Comparison of ENCODE assay signal across 8 mouse cellular contexts in the genomic region with DNA sequence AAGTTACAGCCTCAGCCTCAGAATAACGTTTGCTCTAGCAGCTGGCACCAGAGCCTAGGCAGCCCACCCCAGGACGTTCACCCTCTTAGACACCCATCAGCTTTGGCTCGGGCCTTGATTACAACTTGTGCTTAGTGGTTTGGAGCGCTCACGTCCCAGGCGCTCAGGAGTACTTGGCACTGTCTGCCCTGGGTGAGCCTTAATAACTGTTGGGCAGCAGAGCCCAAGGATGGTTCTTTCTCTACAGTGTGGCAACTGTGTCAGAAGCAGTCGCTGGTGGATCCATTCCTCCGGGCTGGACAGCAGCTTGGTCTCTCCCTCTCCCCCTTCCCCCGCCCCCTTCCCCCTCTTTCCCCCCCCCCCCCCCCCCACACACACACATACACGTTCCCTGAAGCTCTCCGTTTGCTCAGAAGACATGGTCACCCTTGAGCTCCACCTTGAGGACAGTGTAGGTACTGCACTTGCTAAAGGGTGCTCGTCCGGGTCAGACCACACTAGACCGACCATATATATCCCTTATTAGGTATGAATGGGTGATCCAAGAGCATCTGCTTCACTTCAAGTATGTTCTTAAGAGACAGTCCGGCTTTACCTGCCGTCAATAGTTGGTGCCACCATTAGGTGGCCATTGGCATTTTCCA. TPM values are rescaled to one million over a fixed set of nuclear protein-coding genes. Genes with fewer than 3 reads are reported as not detected.
DNase-seq lines count a peak whose midpoint lies in the region; ATAC-seq lines count a peak whose summit lies in the region.

No protein-coding gene starts in this region.

- peak; percentile 87 for DNase-seq in ES-CJ7 (ENCODE audit: low read depth, low spot score)
- peak; percentile 67 for DNase-seq in adrenal gland, postnatal 25 days
- DNase-seq in embryonic facial prominence, embryonic 11.5 days (ENCODE audit: low spot score), result peak; percentile 73
- DNase-seq in layer of hippocampus, adult 11-12 months (ENCODE audit: low spot score), result peak; percentile 82
- DNase-seq in right cerebral cortex, adult 2 months (ENCODE audit: low spot score in 2 of 2), result peak; percentile 73 to 75
- DNase-seq in urinary bladder, postnatal 14 days (ENCODE audit: low spot score), result peak; percentile 67

- no peak for ATAC-seq in embryonic facial prominence, embryonic 11.5 days (replicated peaks; ENCODE audit: insufficient number of reproducible peaks, low FRiP score, low TSS enrichment, low read depth)
- ATAC-seq in heart, embryonic 14.5 days (ENCODE audit: insufficient number of reproducible peaks, insufficient read depth, low FRiP score, low read depth), result 0 out of 2 replicates have a peak, but pooled peaks have one; percentile 21
- peak; percentile 49 for ATAC-seq in lung, embryonic 16.5 days (ENCODE audit: low read depth)

- no peaks in the 10 kb centered on the region for H3K36me3 ChIP-seq in embryonic facial prominence, embryonic 11.5 days (replicated peaks; ENCODE audit: control insufficient read depth, insufficient read depth, low read depth, low read length)
- H3K36me3 ChIP-seq in heart, embryonic 14.5 days (ENCODE audit: control insufficient read depth, insufficient read depth, low read length), result no peaks in the 10 kb centered on the region
- no peaks in the 10 kb centered on the region for H3K36me3 ChIP-seq in lung, embryonic 16.5 days (ENCODE audit: control insufficient read depth, insufficient read depth, low read length)

- H3K4me1 ChIP-seq in embryonic facial prominence, embryonic 11.5 days (ENCODE audit: control insufficient read depth, insufficient read depth, low read length), result no peaks in the 10 kb centered on the region
- H3K4me1 ChIP-seq in heart, embryonic 14.5 days (ENCODE audit: control insufficient read depth in 2 of 2, insufficient read depth in 2 of 2, low read length in 2 of 2), result no peaks in the 10 kb centered on the region; a peak in 1 of 4 replicates
- H3K4me1 ChIP-seq in lung, embryonic 16.5 days (replicated peaks; ENCODE audit: control insufficient read depth, insufficient read depth, low read length), result no peaks in the 10 kb centered on the region

- no peak overlapping the region for H3K4me2 ChIP-seq in embryonic facial prominence, embryonic 11.5 days (ENCODE audit: low read depth, low read length)
- no peak overlapping the region for H3K4me2 ChIP-seq in heart, embryonic 14.5 days (ENCODE audit: low read length)
- H3K4me2 ChIP-seq in lung, embryonic 16.5 days (ENCODE audit: low read depth, low read length), result no peak overlapping the region

- no peak overlapping the region for H3K27ac ChIP-seq in embryonic facial prominence, embryonic 11.5 days (replicated peaks; ENCODE audit: low read depth, low read length)
- no peak overlapping the region for H3K27ac ChIP-seq in heart, embryonic 14.5 days (replicated peaks in 1 of 2; ENCODE audit: control insufficient read depth in 1 of 2, insufficient read depth in 1 of 2, low read depth in 2 of 2, low read length in 2 of 2)
- H3K27ac ChIP-seq in lung, embryonic 16.5 days (ENCODE audit: low read length), result no peak overlapping the region

- WGBS in embryonic facial prominence, embryonic 11.5 days, result 35% methylated on average over 14 of the region's 16 CpGs
- 22% methylated on average over 15 of the region's 16 CpGs for WGBS in heart, embryonic 14.5 days
- 22% methylated on average over 16 of the region's 16 CpGs for WGBS in lung, embryonic 16.5 days

- H3K9me3 ChIP-seq in embryonic facial prominence, embryonic 11.5 days (replicated peaks; ENCODE audit: control insufficient read depth, low read length), result no peaks in the 10 kb centered on the region
- no peaks in the 10 kb centered on the region for H3K9me3 ChIP-seq in heart, embryonic 14.5 days (ENCODE audit: control insufficient read depth, low read length)
- no peaks in the 10 kb centered on the region for H3K9me3 ChIP-seq in lung, embryonic 16.5 days (ENCODE audit: control insufficient read depth, low read length)

- no peaks in the 10 kb centered on the region for H3K27me3 ChIP-seq in embryonic facial prominence, embryonic 11.5 days (ENCODE audit: control insufficient read depth, insufficient read depth, low read length)
- no peaks in the 10 kb centered on the region for H3K27me3 ChIP-seq in heart, embryonic 14.5 days (ENCODE audit: control insufficient read depth, insufficient read depth, low read length)
- H3K27me3 ChIP-seq in lung, embryonic 16.5 days (ENCODE audit: control insufficient read depth, insufficient read depth, low read depth, low read length), result no peaks in the 10 kb centered on the region

- H3K9ac ChIP-seq in embryonic facial prominence, embryonic 11.5 days (replicated peaks; ENCODE audit: low read length), result no peak overlapping the region
- no peak overlapping the region for H3K9ac ChIP-seq in heart, embryonic 14.5 days (ENCODE audit: low read length)
- H3K9ac ChIP-seq in lung, embryonic 16.5 days (ENCODE audit: low read length), result no peak overlapping the region

- no peak overlapping the region for H3K4me3 ChIP-seq in embryonic facial prominence, embryonic 11.5 days (ENCODE audit: low read depth, low read length)
- no peak overlapping the region for H3K4me3 ChIP-seq in heart, embryonic 14.5 days (ENCODE audit: control insufficient read depth in 1 of 2, insufficient read depth in 1 of 2, low read depth in 1 of 2, low read length in 2 of 2)
- no peak overlapping the region for H3K4me3 ChIP-seq in lung, embryonic 16.5 days (ENCODE audit: low read length)

RNA-seq across cellular contexts. Expression of gene Srgn, which starts 22.4 kb away (rescaled TPM):
- total RNA-seq in adrenal gland, postnatal 25 days (2021), result 30.1 and 36.4 TPM in 2 replicates
- polyA plus RNA-seq in embryonic facial prominence, embryonic 11.5 days (2014; fragmentation: Nextera tagmentation; extraction: Ambion mirVana), result 4.1 and 6.9 TPM in 2 replicates
- polyA plus RNA-seq in heart, embryonic 14.5 days (2014; fragmentation: Nextera tagmentation; extraction: Ambion mirVana), result 6.8 and 8.2 TPM in 2 replicates
- polyA plus RNA-seq in lung, embryonic 16.5 days (2015; fragmentation: Nextera tagmentation; extraction: Ambion mirVana), result 52.4 and 54.1 TPM in 2 replicates

RNA-seq across cellular contexts. Expression of gene Kif1bp, which starts 28.6 kb away (rescaled TPM):
- total RNA-seq in adrenal gland, postnatal 25 days (2021), result 53.7 and 60.9 TPM in 2 replicates
- 48.5 and 50.7 TPM in 2 replicates for polyA plus RNA-seq in embryonic facial prominence, embryonic 11.5 days (2014; fragmentation: Nextera tagmentation; extraction: Ambion mirVana)
- 34.4 and 38.7 TPM in 2 replicates for polyA plus RNA-seq in heart, embryonic 14.5 days (2014; fragmentation: Nextera tagmentation; extraction: Ambion mirVana)
- 32.1 and 34.8 TPM in 2 replicates for polyA plus RNA-seq in lung, embryonic 16.5 days (2015; fragmentation: Nextera tagmentation; extraction: Ambion mirVana)

RNA-seq across cellular contexts. Expression of gene Ddx21, which starts 52.4 kb away (rescaled TPM):
- 56.8 and 80.6 TPM in 2 replicates for total RNA-seq in adrenal gland, postnatal 25 days (2021)
- 38.6 and 40.8 TPM in 2 replicates for polyA plus RNA-seq in embryonic facial prominence, embryonic 11.5 days (2014; fragmentation: Nextera tagmentation; extraction: Ambion mirVana)
- polyA plus RNA-seq in heart, embryonic 14.5 days (2014; fragmentation: Nextera tagmentation; extraction: Ambion mirVana), result 13.3 and 14.4 TPM in 2 replicates
- 14.2 and 17.4 TPM in 2 replicates for polyA plus RNA-seq in lung, embryonic 16.5 days (2015; fragmentation: Nextera tagmentation; extraction: Ambion mirVana)
